Mouse (Mus musculus) brain, embryonic 14.5 days (tissue): Measurements from ENCODE around the gene Hnrnpa3.

ENCODE experiments used
- CTCF ChIP-seq: fragments of 200-500 bp; IDR thresholded peaks from 2 replicates; pipeline ENCODE4 v1.5.1; 2012; ENCODE audit warnings: inconsistent platforms, mild to moderate bottlenecking, moderate library complexity, borderline replicate concordance; ENCODE audit not compliant: insufficient read depth, insufficient read length; ENCODE audit errors: extremely low read depth
- POLR2A ChIP-seq: fragments of 200-500 bp; IDR thresholded peaks from 2 replicates; pipeline ENCODE4 v1.6.1; 2012; ENCODE audit warnings: mild to moderate bottlenecking, inconsistent platforms, borderline replicate concordance; ENCODE audit not compliant: poor library complexity, insufficient read depth, insufficient read length, severe bottlenecking; ENCODE audit errors: extremely low read depth

DNA sequence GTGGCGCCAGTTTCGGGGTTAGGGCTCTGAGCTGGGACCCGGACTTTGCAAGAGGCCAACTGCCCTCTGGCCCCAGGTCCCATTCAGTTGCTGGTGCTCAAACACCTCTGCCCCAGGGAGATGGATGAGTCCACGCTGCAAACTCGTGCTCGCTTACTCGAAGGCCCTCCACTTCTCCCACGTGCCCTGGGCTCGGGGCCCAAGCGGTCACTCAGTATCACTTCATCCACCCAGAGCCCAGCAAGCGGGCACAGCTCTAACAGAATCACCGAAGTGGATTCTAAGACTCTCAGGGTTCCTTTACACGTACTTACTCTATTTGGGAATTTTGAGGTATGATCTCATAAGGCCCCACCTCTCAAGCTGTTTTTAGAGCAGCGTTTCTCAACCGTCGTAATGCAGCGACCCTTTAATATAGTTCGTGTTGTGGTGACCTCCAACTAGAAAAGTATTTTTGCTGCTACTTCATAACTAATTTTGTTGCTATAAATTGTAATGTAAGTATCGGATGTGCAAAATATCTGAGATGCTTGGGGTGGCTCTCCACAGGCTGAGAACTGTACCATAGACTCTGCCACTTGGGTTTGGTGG, 46.2 kb downstream of the Hnrnpa3 start:
- TF ChIP-seq CTCF, result 0 out of 2 replicates have a peak, but pooled peaks have one; percentile 1
- TF ChIP-seq POLR2A, result no peak
